Mouse (Mus musculus) limb, embryonic 12.5 days (tissue): Measurements from ENCODE around the gene Csnk1g1. TPM values are rescaled to one million over a fixed set of nuclear protein-coding genes. Genes with fewer than 3 reads are reported as not detected.

ENCODE experiments used
- ATAC-seq: fragments of 200-750 bp; cut with Nextera tagmentation; 2 replicates; pipeline ENCODE4 v1.8.0; 2017; ENCODE audit warnings: low read depth, moderate TSS enrichment; ENCODE audit not compliant: insufficient number of reproducible peaks, insufficient read depth, low FRiP score, low TSS enrichment
- H3K27ac ChIP-seq: fragments of 300-500 bp; sonication (generic); 2 replicates; pipeline ENCODE4 v1.5.1; 2016; ENCODE audit warnings: mild to moderate bottlenecking, moderate library complexity
- H3K27me3 ChIP-seq: fragments of 300-500 bp; sonication (generic); 2 replicates; pipeline ENCODE4 v1.6.1; 2016; ENCODE audit warnings: mild to moderate bottlenecking, moderate library complexity
- H3K36me3 ChIP-seq: fragments of 300-500 bp; sonication (generic); 2 replicates; pipeline ENCODE4 v1.6.1; 2016; ENCODE audit warnings: mild to moderate bottlenecking, moderate library complexity
- H3K4me1 ChIP-seq: fragments of 300-500 bp; sonication (generic); replicated peaks from 2 replicates; pipeline ENCODE4 v1.6.1; 2016
- H3K4me2 ChIP-seq: fragments of 300-500 bp; sonication (generic); 2 replicates; pipeline ENCODE4 v1.6.1; 2016; ENCODE audit warnings: mild to moderate bottlenecking, moderate library complexity
- H3K4me3 ChIP-seq: fragments of 300-500 bp; sonication (generic); replicated peaks from 2 replicates; pipeline ENCODE4 v1.5.1; 2016; ENCODE audit warnings: mild to moderate bottlenecking
- H3K9ac ChIP-seq: fragments of 300-500 bp; sonication (generic); replicated peaks from 2 replicates; pipeline ENCODE4 v1.6.1; 2016; ENCODE audit warnings: mild to moderate bottlenecking, moderate library complexity
- H3K9me3 ChIP-seq: fragments of 300-500 bp; sonication (generic); 2 replicates; pipeline ENCODE4 v1.6.1; 2016; ENCODE audit warnings: mild to moderate bottlenecking, moderate library complexity
- WGBS: fragments of 180-500 bp; shearing (Covaris S2); methylation state at CpG from one replicate; pipeline ENCODE4 v1.1.7; 2016; 5-methylcytosine and 5-hydroxymethylcytosine counted together
- polyA plus RNA-seq: library from polyadenylated mRNA; unstranded; fragments of >200 nt; fragmentation: Nextera tagmentation; extraction: Ambion mirVana; gene quantifications from 2 replicates; pipeline ENCODE4 v1.2.1, GENCODE M21; 2016

The Csnk1g1 gene
- polyA plus RNA-seq, 1 experiment from 2014 or later = 18.1 TPM

DNA sequence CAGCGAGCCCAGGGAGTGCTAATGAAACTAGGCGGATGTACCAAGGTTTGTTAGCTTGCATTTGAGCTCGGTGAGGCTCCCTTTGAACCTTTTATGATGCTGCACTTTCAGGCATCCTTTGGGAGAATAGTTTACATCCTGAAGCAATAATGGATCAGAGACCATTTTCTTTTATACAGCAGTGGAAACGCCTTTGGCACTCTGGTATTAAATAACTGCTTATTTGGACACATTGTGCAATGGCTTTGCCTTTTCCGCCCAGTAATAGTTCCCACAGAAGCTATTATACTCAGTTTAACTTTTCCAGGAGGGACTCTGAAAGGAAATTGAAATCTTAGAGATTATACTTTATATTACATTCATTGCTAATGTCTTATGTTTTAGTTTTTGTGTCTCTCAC lies 90.2 kb downstream of the Csnk1g1 start:
- 23% methylated on average over 5 of the region's 5 CpGs for WGBS
- H3K27ac ChIP-seq = 0 out of 2 replicates have a peak overlapping the region, but pooled peaks have one; percentile 42
- no peak overlapping the region for H3K9ac ChIP-seq
- H3K4me3 ChIP-seq = no peak overlapping the region
- peaks cover 32% of the 10 kb centered on the region for H3K36me3 ChIP-seq
- H3K27me3 ChIP-seq = no peaks in the 10 kb centered on the region
- H3K4me2 ChIP-seq = no peak overlapping the region
- ATAC-seq = no peak
- H3K9me3 ChIP-seq = no peaks in the 10 kb centered on the region
- peaks cover 11% of the 10 kb centered on the region for H3K4me1 ChIP-seq

DNA sequence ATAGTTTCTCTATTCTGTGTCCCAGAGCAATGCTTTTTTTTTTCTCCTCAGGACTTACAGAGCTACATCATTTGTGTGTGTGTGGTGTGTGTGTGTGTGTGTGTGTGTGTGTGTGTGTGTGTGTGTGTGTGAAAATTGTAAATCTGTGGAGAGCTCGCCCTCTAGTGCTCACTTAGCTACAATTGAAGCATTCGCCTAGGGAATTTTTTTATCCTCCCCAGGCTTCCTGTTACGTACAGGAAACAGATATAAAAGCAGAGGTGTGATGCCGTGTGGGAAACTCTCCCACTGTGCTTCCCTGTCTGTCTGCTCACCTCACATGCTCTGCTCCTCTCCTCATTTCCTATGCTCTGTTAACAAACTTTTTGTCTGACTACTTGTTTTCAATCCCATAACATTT lies 95.7 kb downstream of the Csnk1g1 start:
- no peaks in the 10 kb centered on the region for H3K27me3 ChIP-seq
- WGBS = 28% methylated on average over 4 of the region's 4 CpGs
- H3K4me3 ChIP-seq = no peak overlapping the region
- H3K4me1 ChIP-seq = peaks cover 4% of the 10 kb centered on the region
- H3K4me2 ChIP-seq = no peak overlapping the region
- ATAC-seq = no peak
- H3K27ac ChIP-seq = no peak overlapping the region
- H3K36me3 ChIP-seq = peaks cover 54% of the 10 kb centered on the region
- no peaks in the 10 kb centered on the region for H3K9me3 ChIP-seq
- H3K9ac ChIP-seq = no peak overlapping the region

GRCm38 (mm10) chr9:66007603-66008202 lies 99.0 kb downstream of the Csnk1g1 start:
- Histone ChIP-seq H3K9ac (no peak overlapping the region), H3K27ac (no peak overlapping the region), H3K4me3 (no peak overlapping the region), H3K27me3 (no peaks in the 10 kb centered on the region), H3K36me3 (peaks cover 58% of the 10 kb centered on the region), H3K4me1 (no peaks in the 10 kb centered on the region; the same call in 1 of the 2 replicates), H3K4me2 (no peak overlapping the region), H3K9me3 (no peaks in the 10 kb centered on the region)
- WGBS = 84% methylated on average over 7 of the region's 7 CpGs
- ATAC-seq = no peak

DNA sequence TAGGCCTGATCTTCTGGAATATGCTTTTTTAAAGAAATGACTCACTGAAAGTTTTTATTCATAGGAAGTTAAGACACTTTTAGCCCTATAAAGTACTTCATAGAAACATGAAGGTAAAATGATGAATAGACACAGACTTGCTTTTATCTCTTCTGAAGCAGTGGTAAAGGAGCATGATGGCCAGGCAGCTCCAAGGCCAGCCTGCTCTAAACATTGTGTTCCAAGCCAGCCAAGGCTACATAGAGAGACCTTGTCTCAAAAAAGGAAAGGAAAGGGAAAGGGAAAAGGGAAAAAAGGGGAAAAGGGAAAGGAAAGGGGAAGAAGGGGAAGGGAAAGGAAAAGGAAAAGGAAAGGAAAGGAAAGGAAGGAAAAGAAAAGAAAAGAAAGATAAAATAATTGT lies 111.9 kb downstream of the Csnk1g1 start:
- Histone ChIP-seq H3K9ac (no peak overlapping the region), H3K36me3 (peaks cover 34% of the 10 kb centered on the region), H3K4me2 (no peak overlapping the region), H3K4me3 (no peak overlapping the region), H3K9me3 (no peaks in the 10 kb centered on the region), H3K27me3 (no peaks in the 10 kb centered on the region), H3K4me1 (no peaks in the 10 kb centered on the region), H3K27ac (no peak overlapping the region)
- ATAC-seq = no peak

DNA sequence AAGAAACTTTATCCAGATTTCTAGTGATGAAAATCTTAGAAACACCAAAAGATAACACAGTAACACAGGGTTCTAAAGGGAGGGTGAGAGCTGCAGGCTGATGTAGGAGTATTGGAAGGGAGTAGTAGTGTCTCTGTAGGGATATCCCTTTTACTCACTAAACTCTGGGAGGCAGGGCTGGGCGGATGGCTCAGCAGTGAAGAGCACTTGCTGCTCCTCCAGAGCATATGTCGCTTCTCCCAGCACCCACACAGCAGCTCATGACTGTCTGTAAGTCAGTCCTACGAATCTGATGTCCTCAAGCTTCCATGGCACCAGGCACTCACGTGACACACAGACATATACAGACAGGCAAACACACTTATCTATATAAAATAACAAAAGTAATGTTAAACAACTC lies 129.4 kb downstream of the Csnk1g1 start:
- Histone ChIP-seq H3K27ac (no peak overlapping the region), H3K4me1 (no peaks in the 10 kb centered on the region), H3K36me3 (peaks cover 66% of the 10 kb centered on the region), H3K4me2 (no peak overlapping the region), H3K9ac (no peak overlapping the region), H3K9me3 (no peaks in the 10 kb centered on the region), H3K27me3 (no peaks in the 10 kb centered on the region), H3K4me3 (no peak overlapping the region)
- no peak for ATAC-seq
- 90% methylated on average over 4 of the region's 4 CpGs for WGBS

GRCm38 (mm10) chr9:66038581-66038980 lies 129.9 kb downstream of the Csnk1g1 start:
- Histone ChIP-seq H3K4me3 (no peak overlapping the region), H3K36me3 (peaks cover 64% of the 10 kb centered on the region), H3K9ac (no peak overlapping the region), H3K27ac (no peak overlapping the region), H3K4me2 (no peak overlapping the region), H3K27me3 (no peaks in the 10 kb centered on the region), H3K9me3 (no peaks in the 10 kb centered on the region), H3K4me1 (no peaks in the 10 kb centered on the region)
- ATAC-seq = no peak
- WGBS = 94% methylated on average over 4 of the region's 4 CpGs

DNA sequence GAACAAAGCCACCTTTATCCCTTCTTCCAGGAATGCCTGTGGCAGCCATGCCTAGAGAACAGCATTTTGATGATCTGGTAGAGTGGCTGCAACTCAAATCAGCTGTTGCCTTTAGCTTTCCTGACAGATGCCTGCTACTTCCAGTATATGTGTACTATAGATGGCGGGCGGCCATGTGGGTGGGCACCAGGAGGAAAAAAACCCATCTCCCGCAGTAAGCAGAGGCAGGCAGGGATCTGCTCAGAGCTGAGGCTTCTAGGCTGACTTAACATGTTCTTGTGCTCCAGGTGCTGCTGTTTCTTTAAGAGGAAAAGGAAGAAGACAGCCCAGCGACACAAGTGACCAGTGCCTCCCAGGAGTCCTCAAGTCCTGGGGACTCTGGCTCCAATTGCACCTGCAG lies 130.6 kb downstream of the Csnk1g1 start:
- Histone ChIP-seq H3K4me2 (no peak overlapping the region), H3K4me3 (no peak overlapping the region), H3K36me3 (peaks cover 58% of the 10 kb centered on the region), H3K27me3 (no peaks in the 10 kb centered on the region), H3K4me1 (no peaks in the 10 kb centered on the region), H3K9me3 (no peaks in the 10 kb centered on the region), H3K27ac (no peak overlapping the region), H3K9ac (no peak overlapping the region)
- ATAC-seq = no peak
- 85% methylated on average over 4 of the region's 4 CpGs for WGBS

GRCm38 (mm10) chr9:66040801-66041200 lies 132.1 kb downstream of the Csnk1g1 start:
- H3K9me3 ChIP-seq = no peaks in the 10 kb centered on the region
- H3K27me3 ChIP-seq = no peaks in the 10 kb centered on the region
- no peaks in the 10 kb centered on the region for H3K4me1 ChIP-seq
- H3K9ac ChIP-seq = no peak overlapping the region
- 84% methylated on average over 3 of the region's 3 CpGs for WGBS
- H3K4me2 ChIP-seq = no peak overlapping the region
- no peak overlapping the region for H3K4me3 ChIP-seq
- no peak for ATAC-seq
- H3K27ac ChIP-seq = no peak overlapping the region
- peaks cover 48% of the 10 kb centered on the region for H3K36me3 ChIP-seq

DNA sequence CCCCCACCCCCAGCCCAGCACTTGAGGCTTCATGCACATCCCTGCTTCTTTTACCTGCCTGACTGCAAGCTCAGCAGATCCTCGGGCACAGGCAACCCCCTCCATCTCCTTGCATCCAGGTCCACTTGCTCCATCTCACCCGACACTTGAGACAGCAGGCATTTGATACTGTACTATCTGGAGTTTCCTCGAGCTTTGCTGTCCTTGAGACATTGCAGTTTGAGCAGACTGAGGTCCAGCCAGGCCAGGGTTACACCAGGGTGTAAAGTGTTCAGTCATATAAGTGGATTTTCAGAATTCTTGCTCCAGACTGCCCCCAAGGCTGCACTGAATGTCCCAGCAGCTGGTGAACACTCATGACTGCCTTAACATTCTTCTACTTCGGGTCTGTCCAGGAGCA lies 133.6 kb downstream of the Csnk1g1 start:
- H3K36me3 ChIP-seq = peaks cover 39% of the 10 kb centered on the region
- H3K4me2 ChIP-seq = no peak overlapping the region
- no peaks in the 10 kb centered on the region for H3K4me1 ChIP-seq
- H3K9me3 ChIP-seq = no peaks in the 10 kb centered on the region
- ATAC-seq = no peak
- no peak overlapping the region for H3K4me3 ChIP-seq
- no peak overlapping the region for H3K9ac ChIP-seq
- H3K27ac ChIP-seq = no peak overlapping the region
- no peaks in the 10 kb centered on the region for H3K27me3 ChIP-seq
- WGBS = 85% methylated on average over 4 of the region's 4 CpGs

GRCm38 (mm10) chr9:66043241-66043640 lies 134.5 kb downstream of the Csnk1g1 start:
- Histone ChIP-seq H3K27ac (no peak overlapping the region), H3K4me1 (no peaks in the 10 kb centered on the region), H3K9ac (no peak overlapping the region), H3K4me2 (no peak overlapping the region), H3K36me3 (peaks cover 31% of the 10 kb centered on the region), H3K27me3 (no peaks in the 10 kb centered on the region), H3K4me3 (no peak overlapping the region), H3K9me3 (no peaks in the 10 kb centered on the region)
- no peak for ATAC-seq
- WGBS = 98% methylated on average over 3 of the region's 3 CpGs

GRCm38 (mm10) chr9:66049931-66050601 lies 141.3 kb downstream of the Csnk1g1 start:
- H3K4me1 ChIP-seq = no peaks in the 10 kb centered on the region
- H3K4me3 ChIP-seq = no peak overlapping the region
- no peak overlapping the region for H3K27ac ChIP-seq
- no peaks in the 10 kb centered on the region for H3K27me3 ChIP-seq
- no peak overlapping the region for H3K4me2 ChIP-seq
- H3K9me3 ChIP-seq = no peaks in the 10 kb centered on the region
- H3K9ac ChIP-seq = no peak overlapping the region
- no peak for ATAC-seq
- 74% methylated on average over 6 of the region's 6 CpGs for WGBS
- H3K36me3 ChIP-seq = no peaks in the 10 kb centered on the region; the same call in 1 of the 2 replicates

- H3K27ac ChIP-seq = no peak overlapping the region
- 79% methylated on average over 4 of the region's 4 CpGs for WGBS
- H3K4me3 ChIP-seq = no peak overlapping the region
- no peak for ATAC-seq
- no peaks in the 10 kb centered on the region for H3K9me3 ChIP-seq
- no peaks in the 10 kb centered on the region for H3K36me3 ChIP-seq
- no peaks in the 10 kb centered on the region for H3K4me1 ChIP-seq
- H3K4me2 ChIP-seq = no peak overlapping the region
- no peak overlapping the region for H3K9ac ChIP-seq
- no peaks in the 10 kb centered on the region for H3K27me3 ChIP-seq
These were observed 142.8 kb downstream of the Csnk1g1 start for GRCm38 (mm10) chr9:66051493-66051892.
